Mouse (Mus musculus): ENCODE measurements around the gene Plscr3. TPM values are rescaled to one million over a fixed set of nuclear protein-coding genes. Genes with fewer than 3 reads are reported as not detected.

Gene Plscr3
- total and polyA plus RNA-seq, 2 experiments from 2014 or later = 26.3 to 32.2 TPM

DNA sequence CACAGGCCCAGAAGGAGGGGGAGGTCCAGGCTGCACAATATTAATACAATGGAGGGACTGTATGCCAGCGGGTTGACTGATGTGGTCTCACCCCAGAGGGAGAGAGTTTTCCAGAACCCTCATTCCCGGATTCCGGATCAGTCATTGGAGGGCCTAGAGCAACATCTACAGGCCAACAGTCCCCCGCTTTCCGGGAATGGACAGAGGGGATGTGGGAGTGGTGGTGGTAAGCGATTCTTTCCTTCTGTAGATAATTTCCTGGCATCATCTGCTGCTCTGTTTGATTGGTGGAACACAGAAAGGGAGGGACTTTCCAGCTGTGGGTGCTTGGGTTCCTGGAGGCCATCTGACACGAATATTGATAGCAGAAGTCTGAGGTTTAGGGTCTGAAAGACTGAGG lies 30.0 kb downstream of the Plscr3 start:
- Histone ChIP-seq H3K9ac (replicated peaks; ENCODE audit: low read length) (no peak overlapping the region), H3K9me3 (ENCODE audit: low read length) (no peaks in the 10 kb centered on the region), H3K4me3 (ENCODE audit: low read length) (no peak overlapping the region), H3K27me3 (ENCODE audit: insufficient read depth, low read length) (no peaks in the 10 kb centered on the region), H3K4me2 (ENCODE audit: low read depth, low read length) (no peak overlapping the region), H3K27ac (no peak overlapping the region), H3K4me1 (ENCODE audit: insufficient read depth, low read length) (peaks cover 5% of the 10 kb centered on the region; the same call in 1 of the 2 replicates), H3K36me3 (ENCODE audit: insufficient read depth, low read length) (no peaks in the 10 kb centered on the region)
- WGBS = 68% methylated on average over 7 of the region's 7 CpGs
- TF ChIP-seq CTCF (IDR thresholded peaks at IDR 0.05; ENCODE audit: low read depth) = no peak
- ATAC-seq = no peak
- no peak for DNase-seq (ENCODE audit: low spot score)

- H3K36me3 ChIP-seq (ENCODE audit: insufficient read depth, low read length) = no peaks in the 10 kb centered on the region
- H3K4me3 ChIP-seq (ENCODE audit: low read length) = 0 out of 2 replicates have a peak overlapping the region, but pooled peaks have one; percentile 7
- peak overlapping the region; percentile 42 for H3K4me2 ChIP-seq (ENCODE audit: low read depth, low read length)
- no peak overlapping the region for H3K9ac ChIP-seq (replicated peaks; ENCODE audit: low read length)
- TF ChIP-seq CTCF (IDR thresholded peaks at IDR 0.05; ENCODE audit: low read depth) = peak; percentile 88
- DNase-seq (ENCODE audit: low spot score) = peak; percentile 86
- no peaks in the 10 kb centered on the region for H3K9me3 ChIP-seq (ENCODE audit: low read length)
- H3K27me3 ChIP-seq (ENCODE audit: insufficient read depth, low read length) = no peaks in the 10 kb centered on the region
- WGBS = 3% methylated on average over 12 of the region's 12 CpGs
- no peak overlapping the region for H3K27ac ChIP-seq
- H3K4me1 ChIP-seq (ENCODE audit: insufficient read depth, low read length) = peaks cover 5% of the 10 kb centered on the region; the same call in 1 of the 2 replicates
- ATAC-seq = peak; percentile 58; the same call in 1 of the 2 replicates
These were observed 30.7 kb downstream of the Plscr3 start for GRCm38 (mm10) chr11:69876867-69877266.

- Histone ChIP-seq H3K36me3 (ENCODE audit: insufficient read depth, low read length) (no peaks in the 10 kb centered on the region), H3K4me3 (ENCODE audit: low read length) (0 out of 2 replicates have a peak within 1 kb of the TSS, but pooled peaks have one; percentile 7), H3K4me1 (ENCODE audit: insufficient read depth, low read length) (peaks cover 5% of the 10 kb centered on the region; the same call in 1 of the 2 replicates), H3K27ac (no peak within 1 kb of the TSS), H3K9ac (replicated peaks; ENCODE audit: low read length) (no peak within 1 kb of the TSS), H3K4me2 (ENCODE audit: low read depth, low read length) (peak within 1 kb of the TSS; percentile 42), H3K27me3 (ENCODE audit: insufficient read depth, low read length) (no peaks in the 10 kb centered on the region), H3K9me3 (ENCODE audit: low read length) (no peaks in the 10 kb centered on the region)
- no peak for DNase-seq (ENCODE audit: low spot score)
- no peak for ATAC-seq
- WGBS = 78% methylated on average over 11 of the region's 11 CpGs
- TF ChIP-seq CTCF (IDR thresholded peaks at IDR 0.05; ENCODE audit: low read depth) = no peak
These were observed 31.7 kb downstream of the Plscr3 start, which contains the start of gene Tmem95 for GRCm38 (mm10) chr11:69877878-69878277. Tmem95 (minus strand) TSS chr11:69878018.

DNA sequence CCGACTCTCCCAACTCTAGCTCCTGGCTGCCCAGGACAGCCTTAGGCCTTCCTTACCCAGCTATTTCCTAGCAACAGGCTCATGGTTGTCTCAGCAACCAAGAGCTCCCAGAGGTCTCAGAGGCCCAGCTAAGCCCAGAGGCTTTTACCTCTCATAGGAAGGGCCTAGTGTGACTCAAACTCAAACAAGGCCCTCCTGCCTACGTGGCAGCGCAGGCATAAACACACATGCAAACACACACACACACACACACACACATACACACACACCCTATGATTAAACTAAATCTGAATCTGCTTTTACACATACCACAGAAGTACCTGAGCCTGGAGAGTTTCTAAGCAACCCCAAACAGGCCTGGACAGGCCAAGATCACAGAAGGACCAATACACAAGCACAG lies 32.2 kb downstream of the Plscr3 start:
- Histone ChIP-seq H3K27me3 (ENCODE audit: insufficient read depth, low read length) (no peaks in the 10 kb centered on the region), H3K27ac (no peak overlapping the region), H3K4me3 (ENCODE audit: low read length) (no peak overlapping the region), H3K4me1 (ENCODE audit: insufficient read depth, low read length) (peaks cover 5% of the 10 kb centered on the region; the same call in 1 of the 2 replicates), H3K4me2 (ENCODE audit: low read depth, low read length) (no peak overlapping the region), H3K36me3 (ENCODE audit: insufficient read depth, low read length) (no peaks in the 10 kb centered on the region), H3K9ac (replicated peaks; ENCODE audit: low read length) (no peak overlapping the region), H3K9me3 (ENCODE audit: low read length) (no peaks in the 10 kb centered on the region)
- WGBS = 59% methylated on average over 3 of the region's 3 CpGs
- ATAC-seq (no peak), DNase-seq (ENCODE audit: low spot score) (peak; percentile 18)
- TF ChIP-seq CTCF (IDR thresholded peaks at IDR 0.05; ENCODE audit: low read depth) = no peak

DNA sequence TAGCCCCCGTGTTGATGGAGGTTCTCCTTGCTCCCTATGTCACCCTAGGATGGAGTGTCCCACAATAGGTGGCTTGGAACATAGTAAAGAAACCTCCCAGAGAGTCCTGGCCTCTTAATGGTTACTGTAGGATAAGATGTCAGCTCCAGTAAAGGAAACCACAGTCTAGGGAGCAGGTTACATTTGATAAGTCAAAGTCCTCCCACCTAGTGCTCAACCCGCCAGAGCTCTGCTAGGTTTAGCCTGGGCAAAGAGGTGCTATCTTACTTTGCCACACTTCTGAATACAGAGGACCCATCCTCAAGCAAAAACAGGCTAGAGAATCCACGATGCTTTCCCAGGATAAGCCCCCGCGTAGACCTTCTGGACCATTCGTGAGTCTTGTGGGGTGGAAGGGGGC lies 32.8 kb downstream of the Plscr3 start:
- Histone ChIP-seq H3K4me2 (ENCODE audit: low read depth, low read length) (no peak overlapping the region), H3K4me1 (ENCODE audit: insufficient read depth, low read length) (peaks cover 5% of the 10 kb centered on the region; the same call in 1 of the 2 replicates), H3K9ac (replicated peaks; ENCODE audit: low read length) (no peak overlapping the region), H3K4me3 (ENCODE audit: low read length) (no peak overlapping the region), H3K9me3 (ENCODE audit: low read length) (no peaks in the 10 kb centered on the region), H3K36me3 (ENCODE audit: insufficient read depth, low read length) (no peaks in the 10 kb centered on the region), H3K27ac (no peak overlapping the region), H3K27me3 (ENCODE audit: insufficient read depth, low read length) (no peaks in the 10 kb centered on the region)
- WGBS = 89% methylated on average over 6 of the region's 6 CpGs
- DNase-seq (ENCODE audit: low spot score) (no peak), ATAC-seq (no peak)
- no peak for TF ChIP-seq CTCF (IDR thresholded peaks at IDR 0.05; ENCODE audit: low read depth)

- Histone ChIP-seq H3K4me3 (ENCODE audit: low read length) (peak overlapping the region; percentile 34), H3K27ac (no peak overlapping the region), H3K36me3 (ENCODE audit: insufficient read depth, low read length) (no peaks in the 10 kb centered on the region), H3K9me3 (ENCODE audit: low read length) (no peaks in the 10 kb centered on the region), H3K9ac (replicated peaks; ENCODE audit: low read length) (peak overlapping the region; percentile 37; the same call in 1 of the 2 replicates), H3K4me2 (ENCODE audit: low read depth, low read length) (peak overlapping the region; percentile 54), H3K27me3 (ENCODE audit: insufficient read depth, low read length) (no peaks in the 10 kb centered on the region), H3K4me1 (ENCODE audit: insufficient read depth, low read length) (peaks cover 5% of the 10 kb centered on the region; the same call in 1 of the 2 replicates)
- 58% methylated on average over 15 of the region's 15 CpGs for WGBS
- TF ChIP-seq CTCF (IDR thresholded peaks at IDR 0.05; ENCODE audit: low read depth) = no peak
- no peak for DNase-seq (ENCODE audit: low spot score)
- ATAC-seq = no peak
These were observed 33.5 kb downstream of the Plscr3 start for GRCm38 (mm10) chr11:69879711-69880110.

GRCm38 (mm10) chr11:69880506-69880852 lies 34.3 kb downstream of the Plscr3 start:
- H3K27ac ChIP-seq = peak overlapping the region; percentile 57
- peak; percentile 52 for ATAC-seq
- TF ChIP-seq CTCF (IDR thresholded peaks at IDR 0.05; ENCODE audit: low read depth) = peak; percentile 86
- H3K4me3 ChIP-seq (ENCODE audit: low read length) = peak overlapping the region; percentile 34
- no peaks in the 10 kb centered on the region for H3K36me3 ChIP-seq (ENCODE audit: insufficient read depth, low read length)
- H3K9me3 ChIP-seq (ENCODE audit: low read length) = no peaks in the 10 kb centered on the region
- WGBS = under 1% methylated on average over 18 of the region's 18 CpGs
- H3K4me1 ChIP-seq (ENCODE audit: insufficient read depth, low read length) = peaks cover 5% of the 10 kb centered on the region; the same call in 1 of the 2 replicates
- DNase-seq (ENCODE audit: low spot score) = peak; percentile 83
- H3K9ac ChIP-seq (replicated peaks; ENCODE audit: low read length) = peak overlapping the region; percentile 37; the same call in 1 of the 2 replicates
- peak overlapping the region; percentile 54 for H3K4me2 ChIP-seq (ENCODE audit: low read depth, low read length)
- no peaks in the 10 kb centered on the region for H3K27me3 ChIP-seq (ENCODE audit: insufficient read depth, low read length)

Measured in hindbrain, postnatal 0 days (tissue).